Mouse (Mus musculus) ovary, adult 18-20 months (tissue): ENCODE data around the gene Sgms1.

Experiments
- DNase-seq: peaks from one replicate; pipeline ENCODE4 v3.0.0; 2022; ENCODE audit warnings: low spot score, mixed read lengths

Gene Sgms1

DNA sequence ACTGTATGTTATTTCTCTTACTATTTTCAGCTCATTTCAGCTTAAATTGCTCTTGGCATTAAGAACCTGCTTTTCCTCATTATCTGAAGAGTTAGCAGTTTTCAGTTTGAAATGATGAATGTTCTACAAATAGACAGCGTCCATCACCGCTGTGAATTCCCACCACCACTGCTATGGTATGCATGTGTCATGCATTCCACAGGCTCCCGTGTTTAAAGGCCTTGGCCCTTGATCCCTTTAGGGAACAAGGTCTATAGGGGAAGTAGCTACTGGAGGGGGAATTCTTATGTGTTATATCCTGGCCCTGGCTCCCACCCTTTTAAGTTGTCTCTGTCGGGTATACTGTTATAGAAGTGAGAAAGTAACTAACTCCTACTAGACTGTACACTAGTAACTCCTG, 210.0 kb downstream of the Sgms1 start:
- DNase-seq, result no peak

DNA sequence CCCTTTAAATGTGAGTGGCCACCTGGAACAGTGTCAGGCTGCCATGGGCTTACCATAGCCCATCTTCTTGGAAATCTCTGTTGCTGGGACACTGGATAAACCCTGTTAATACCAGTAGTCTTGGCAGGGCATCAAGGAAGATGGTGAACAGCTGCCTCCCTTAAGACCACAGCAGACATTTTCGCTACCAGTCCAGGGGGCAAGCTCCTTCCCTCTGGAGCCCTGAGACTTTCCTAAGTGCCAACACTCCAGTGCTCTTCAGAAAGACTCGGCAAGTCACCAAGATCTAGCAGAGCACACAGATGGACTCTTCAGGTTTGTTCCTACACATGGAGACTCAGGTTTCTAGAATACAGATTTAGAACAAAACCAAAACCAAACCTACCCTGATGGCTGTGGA, 211.4 kb downstream of the Sgms1 start:
- DNase-seq, result no peak

DNA sequence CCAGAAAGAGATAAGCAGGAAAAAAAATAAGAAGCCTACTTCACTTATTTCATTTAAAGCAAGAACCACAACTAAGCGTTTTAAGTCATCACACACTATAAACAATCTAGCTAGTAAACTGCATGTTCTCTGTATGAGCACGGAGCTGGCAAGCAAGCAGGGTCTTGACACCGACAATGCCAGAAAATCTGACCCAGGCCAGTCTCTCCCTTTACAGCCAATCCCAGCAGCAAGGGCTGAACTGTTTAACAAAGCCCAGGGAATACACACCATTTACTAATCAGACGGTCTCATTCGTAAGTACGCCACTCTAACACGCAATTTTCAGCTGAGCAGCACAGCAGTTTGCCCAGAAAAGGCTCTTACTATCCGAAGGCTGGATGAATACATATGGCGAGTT, 213.1 kb downstream of the Sgms1 start:
- no peak for DNase-seq

DNA sequence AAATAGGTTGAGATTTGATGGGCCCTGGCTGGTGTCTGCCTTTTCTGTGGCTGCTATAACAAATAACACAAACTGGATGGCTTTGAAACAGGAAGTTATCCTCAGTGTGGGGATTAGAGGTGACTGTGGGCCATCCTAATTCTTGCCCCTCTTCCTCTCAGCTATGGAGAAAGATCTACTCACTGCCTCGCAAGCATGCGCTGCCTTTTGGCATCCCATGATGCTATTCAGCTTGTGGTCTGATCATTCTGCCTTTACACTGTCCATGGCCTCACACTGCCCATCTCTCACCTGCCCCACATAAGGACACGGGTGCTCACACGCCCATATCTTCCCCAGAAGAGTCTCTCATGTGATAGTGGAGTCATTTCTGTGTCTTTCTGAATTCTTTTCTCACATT, 213.5 kb downstream of the Sgms1 start:
- no peak for DNase-seq

DNA sequence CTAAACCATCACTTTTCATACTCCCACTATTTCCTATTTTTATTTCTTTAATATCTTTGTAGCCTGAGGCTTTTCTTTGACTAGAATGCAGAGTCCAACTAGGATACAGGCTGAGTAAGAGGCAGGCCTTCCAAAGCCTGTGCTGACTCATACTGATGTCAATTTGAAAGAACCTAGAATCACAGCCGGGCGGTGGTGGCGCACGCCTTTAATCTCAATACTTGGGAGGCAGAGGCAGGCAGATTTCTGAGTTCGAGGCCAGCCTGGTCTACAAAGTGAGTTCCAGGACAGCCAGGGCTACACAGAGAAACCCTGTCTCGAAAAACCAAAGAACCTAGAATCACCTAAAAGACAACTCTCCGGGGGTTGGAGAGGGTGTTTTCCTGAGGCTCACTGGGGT, 214.5 kb downstream of the Sgms1 start:
- no peak for DNase-seq

DNA sequence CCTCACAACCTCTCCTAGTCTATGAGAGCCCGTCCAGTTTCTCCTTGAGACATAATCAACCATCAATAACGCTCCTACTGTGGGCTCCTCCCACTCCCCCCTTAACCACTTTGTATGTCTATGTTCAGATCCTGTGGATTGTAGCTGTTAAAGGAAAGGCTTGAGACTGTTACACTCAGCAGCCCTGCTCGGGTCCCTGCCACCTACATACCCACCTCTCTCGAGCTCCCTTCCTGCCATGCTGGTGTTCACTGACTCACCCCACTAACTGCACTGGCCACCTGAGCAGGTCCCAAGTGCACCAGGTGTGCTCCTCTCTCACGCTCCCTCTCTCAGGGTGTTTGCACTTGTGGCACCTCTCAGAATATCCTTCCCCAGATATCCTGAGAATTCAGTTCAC, 215.0 kb downstream of the Sgms1 start:
- DNase-seq, result no peak

DNA sequence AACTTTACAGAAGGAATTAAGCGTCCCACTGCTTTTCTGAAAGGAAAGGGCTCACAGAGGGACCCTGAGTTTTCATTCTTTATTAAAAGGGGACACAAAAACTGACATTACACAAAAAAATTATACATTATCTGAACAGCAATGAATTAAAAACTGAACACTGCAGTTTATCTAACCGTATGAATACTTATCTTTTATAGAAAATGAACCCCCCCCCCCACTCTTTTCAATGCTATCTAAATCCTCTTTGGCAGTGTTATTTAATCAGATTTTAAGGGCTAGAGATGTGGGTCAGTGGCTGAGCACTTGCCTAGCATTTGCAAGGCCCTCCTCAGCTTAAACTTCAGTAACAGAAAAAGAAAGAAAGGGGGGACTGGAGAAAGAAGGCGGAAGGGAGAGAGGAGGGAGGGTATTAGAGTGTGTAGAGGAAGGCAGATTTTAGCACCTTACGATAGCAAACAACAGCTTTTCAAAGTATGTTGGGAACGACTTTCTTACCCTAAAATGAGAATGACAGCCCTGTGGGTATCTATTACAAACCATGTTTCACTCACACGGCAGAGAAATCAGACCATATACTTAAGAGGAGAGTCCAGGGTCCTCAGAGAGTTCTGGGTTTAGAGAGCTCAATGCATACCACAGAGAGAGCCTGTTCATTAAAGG, 215.9 kb downstream of the Sgms1 start:
- no peak for DNase-seq

DNA sequence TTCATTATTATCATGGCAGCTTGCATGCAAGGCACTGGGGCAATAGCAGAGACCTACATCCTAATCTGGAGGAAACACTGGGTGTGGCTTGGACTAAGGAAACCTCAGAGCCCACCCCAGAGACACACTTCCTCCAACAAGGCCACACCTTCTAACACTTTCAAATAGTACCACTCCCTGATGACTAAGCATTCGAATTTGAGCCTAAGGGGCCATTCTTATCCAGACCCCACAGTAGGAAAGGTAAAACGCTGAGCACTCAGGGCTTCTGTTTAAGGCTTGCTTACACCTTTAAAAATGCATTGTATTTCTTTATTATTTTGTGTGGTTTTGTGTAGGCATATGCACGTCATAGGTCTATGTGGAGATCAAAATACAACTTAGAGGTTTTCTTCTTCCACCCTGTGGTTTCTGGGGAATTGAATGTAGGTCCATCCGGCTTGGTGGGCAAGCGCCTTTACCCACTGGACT, 217.0 kb downstream of the Sgms1 start:
- DNase-seq, result no peak

DNA sequence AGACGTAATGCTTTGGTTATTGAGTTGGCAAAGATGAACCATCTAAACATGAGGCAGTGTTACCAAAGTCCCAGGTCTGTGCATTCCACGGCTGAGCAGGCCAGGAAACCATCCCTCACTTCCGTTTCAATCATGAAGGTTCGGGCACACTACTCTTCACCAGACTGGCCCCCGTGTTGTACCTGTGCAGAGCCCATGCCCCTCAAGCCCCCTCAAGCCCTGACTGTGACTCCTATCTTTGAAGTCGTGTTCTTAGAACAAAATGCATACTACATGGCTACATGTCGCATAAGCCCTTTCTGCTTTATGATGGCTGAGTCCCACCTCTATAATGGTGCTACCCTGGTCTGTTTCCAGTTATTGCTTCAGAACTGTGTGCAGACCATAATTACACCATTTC, 217.5 kb downstream of the Sgms1 start:
- DNase-seq, result no peak

DNA sequence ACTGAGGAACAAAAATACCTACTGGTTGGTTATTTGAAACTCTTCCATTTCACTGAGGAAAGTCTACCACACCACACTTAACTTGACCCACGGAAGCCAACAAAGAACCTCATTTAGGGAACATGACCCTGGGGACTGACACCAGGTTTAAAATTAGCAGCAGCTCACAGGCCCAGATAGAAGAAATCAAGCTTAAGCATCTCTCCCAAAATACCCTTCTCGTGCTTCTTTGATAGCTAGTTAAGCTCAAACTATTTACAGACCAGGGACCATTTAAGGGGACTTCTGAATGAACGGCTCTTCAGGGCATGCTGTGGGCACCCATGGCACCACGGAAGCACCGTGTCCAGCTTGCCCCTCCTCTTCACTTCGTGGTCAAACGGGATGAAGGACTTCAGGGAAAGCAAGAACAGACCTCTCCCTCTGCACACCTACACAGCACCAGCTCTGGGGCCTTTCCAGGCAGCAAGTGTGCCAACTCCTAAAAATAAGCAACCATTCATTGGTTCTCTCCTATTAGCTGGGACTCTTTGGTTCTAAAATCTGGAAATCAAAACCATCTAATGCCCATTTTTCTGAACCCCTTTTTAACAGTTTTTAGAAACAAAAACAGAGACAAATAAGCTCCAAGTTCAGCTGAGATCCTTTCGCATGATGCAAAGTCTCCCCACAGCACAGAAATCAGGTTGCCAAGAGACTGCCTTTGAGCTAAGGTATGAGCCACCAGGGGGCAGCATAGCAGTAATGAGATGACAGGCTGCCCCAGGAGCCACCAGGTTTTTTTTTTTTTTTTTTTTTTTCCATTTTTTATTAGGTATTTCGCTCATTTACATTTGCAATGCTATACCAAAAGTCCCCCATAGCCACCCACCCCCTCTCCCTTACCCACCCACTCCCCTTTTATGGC, 219.6 kb downstream of the Sgms1 start:
- DNase-seq, result peak; percentile 23

DNA sequence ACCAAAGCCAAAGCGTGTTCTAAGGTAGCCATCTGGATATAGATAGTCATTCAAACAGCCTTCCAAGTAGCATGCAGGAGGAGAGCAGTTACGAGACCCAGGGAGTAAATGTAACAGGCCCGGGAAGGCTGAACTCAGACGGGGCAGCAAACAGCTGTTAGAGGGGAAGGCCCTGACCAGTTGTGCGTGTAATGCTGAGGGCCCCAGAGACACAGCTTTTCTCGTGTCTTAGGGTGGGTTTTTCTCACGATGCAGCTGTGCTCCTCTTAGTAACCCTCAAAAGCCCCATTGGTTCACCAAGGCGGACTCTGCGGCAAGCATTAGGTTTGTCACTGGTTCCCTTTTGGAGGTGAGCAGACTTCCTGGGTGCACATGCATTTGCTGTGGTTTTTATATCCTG, 221.5 kb downstream of the Sgms1 start:
- no peak for DNase-seq

DNA sequence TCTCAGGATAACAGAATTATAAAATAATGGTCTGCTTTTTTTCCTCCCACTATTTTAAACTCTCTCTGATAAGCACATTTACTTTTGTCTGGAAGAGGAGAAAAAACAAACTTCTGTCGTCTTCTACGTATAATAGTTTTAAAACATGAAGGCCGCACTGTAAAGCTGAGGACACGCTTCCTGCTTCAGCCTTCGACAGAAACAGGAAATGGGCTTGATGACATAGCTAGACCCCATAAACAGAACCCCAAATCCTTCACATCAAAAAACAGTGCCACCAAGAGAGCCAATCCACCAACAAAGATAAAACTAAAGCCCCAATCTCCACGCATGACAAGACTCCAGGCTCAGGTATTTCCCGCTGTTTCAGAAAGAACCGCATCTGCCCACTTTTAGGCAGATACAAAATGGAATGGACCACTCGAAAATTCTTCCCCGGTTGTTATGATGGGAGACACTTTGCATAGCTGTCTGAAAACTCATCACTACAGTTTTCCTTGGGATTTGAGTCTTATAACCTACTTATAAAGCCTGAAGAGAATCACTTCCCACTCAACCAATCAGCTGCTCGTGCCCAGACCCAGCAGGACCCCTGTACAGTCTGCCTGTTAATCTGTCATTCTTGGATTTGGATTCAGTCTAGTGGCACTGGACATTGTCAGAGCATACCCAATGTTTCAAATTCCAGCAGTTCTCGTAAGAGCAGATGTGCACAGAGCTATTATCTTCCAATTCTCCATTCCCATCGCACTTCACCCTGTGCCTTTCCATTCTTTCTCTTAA, 222.5 kb downstream of the Sgms1 start:
- no peak for DNase-seq

DNA sequence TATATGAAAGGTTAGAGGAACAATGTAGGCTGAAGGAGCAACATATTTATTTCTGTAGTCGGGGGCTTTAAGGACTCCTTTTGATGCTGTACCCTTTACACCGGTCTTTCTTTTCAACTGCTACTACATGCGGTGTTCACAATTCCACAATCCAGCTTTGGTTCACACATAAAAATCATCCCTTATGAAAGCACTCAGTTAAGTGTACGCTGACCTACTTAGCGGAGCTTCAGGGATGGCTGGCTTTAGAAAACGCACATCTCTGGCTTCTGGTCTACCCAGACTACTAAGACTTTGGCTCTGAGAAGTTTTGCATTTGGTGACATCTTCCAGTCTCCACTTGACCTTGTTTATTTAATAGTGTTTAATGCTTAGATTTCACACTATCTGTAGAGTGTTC, 223.8 kb downstream of the Sgms1 start:
- DNase-seq, result no peak

DNA sequence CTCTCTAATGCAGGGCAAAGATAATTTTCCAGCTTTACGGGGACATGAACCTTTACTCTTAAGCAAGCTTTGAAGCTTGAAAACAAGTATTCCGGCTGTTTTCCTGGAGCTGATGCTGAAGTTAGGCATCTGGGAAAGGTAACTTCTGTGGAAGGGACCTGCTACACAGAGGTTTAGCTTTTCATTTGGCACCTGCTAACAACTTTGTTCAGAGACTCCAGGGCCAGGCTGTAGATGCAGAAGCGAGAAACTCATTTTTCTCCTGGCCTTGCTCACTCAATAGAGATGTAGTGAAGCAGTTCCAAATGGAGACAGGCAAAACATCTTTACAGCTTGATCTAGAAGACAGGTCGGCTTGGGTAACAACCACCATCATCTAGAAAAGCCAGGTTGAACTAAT, 225.4 kb downstream of the Sgms1 start:
- no peak for DNase-seq

DNA sequence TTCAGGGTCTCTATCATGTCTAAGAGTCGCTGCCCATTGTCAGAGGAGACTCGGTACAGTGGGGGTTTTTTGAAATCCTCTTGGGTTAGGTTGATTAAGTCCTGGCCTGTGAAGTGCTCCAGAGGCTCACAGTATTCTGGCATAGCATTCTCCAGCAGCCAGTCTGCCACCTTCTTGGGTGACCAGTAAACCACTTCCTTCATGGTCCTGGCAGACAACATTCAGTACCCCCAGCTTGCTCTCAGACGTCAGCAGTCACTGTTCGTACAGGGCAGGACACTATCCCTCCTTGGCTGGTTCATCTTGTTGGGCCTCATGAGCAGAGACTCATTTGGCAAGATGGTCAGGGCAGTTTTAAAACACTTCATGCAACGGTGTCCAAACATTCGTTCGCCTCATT, 229.6 kb downstream of the Sgms1 start:
- no peak for DNase-seq

DNA sequence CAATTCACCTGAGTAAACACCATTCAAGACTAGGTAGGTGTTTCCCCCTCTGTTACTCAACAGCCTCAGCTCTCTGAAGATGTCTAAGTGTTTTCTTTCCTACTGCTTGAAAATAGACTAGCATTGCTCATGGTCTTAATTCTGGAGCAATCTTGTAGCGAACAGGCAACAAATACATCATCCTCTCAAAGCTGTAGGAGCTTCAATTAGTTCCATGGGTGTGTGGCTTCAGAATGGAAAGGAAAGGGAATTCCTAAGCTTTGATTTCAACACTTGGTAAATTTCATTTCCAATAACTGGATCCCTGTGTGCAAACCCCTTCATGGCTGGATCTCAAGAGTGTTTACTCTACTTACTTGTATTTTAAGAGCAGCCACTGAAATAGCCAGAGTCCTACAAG, 230.3 kb downstream of the Sgms1 start:
- DNase-seq, result no peak

DNA sequence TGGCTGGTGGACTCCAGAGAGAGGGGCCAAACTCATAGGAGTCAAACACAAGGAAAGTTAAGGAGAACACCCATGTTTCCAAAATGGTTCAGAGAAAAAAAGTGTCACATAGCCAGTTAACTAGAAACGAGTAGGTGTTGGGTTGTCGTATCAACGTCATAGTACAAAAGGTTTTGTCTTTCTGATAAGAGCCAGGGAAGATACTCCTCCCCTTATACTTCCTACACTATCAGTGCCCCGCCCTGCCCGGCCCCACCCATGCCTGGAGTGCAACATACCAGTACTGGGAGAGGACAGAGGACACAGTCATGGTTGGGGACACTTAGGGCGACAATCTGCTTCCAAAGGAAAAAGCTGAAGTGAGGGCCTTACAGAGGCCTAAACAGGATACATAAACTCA, 232.5 kb downstream of the Sgms1 start:
- DNase-seq, result no peak

DNA sequence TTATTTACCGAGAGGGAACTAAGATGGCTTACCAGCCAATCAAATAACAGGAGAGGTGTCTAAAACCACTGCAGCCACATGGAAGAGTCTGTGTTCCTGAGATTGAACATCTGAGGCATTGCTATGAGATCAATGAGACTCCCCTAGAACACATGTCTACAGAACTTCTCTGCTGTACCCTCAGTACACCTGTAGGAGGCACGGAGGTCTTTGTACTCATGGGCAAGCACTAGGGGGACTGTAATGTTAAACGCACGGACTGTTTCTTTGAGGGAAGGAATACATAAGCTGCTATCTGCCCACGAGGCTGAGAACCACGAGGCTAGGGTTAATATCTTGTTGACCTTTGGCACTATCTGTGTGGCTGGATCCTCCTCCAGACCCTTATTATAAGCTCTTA, 237.0 kb downstream of the Sgms1 start:
- DNase-seq, result no peak

DNA sequence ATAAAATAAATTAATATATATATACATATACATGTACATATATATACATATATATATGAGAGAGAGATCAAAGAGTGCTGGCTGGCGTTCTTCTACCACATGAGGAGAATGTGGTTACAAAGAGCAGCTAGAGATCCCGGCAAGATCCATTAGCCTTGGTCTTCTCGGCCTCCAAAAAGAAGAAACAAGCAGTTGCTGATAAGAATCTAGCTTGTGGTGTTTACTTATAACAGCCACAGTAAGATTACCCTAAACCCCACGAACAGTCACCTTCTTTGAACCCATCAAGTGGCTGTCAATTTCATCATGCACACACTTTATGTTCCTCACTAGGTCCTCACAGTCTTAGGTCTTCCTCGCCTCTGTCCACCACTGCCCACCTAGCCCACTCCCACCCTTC, 240.8 kb downstream of the Sgms1 start:
- DNase-seq, result no peak

DNA sequence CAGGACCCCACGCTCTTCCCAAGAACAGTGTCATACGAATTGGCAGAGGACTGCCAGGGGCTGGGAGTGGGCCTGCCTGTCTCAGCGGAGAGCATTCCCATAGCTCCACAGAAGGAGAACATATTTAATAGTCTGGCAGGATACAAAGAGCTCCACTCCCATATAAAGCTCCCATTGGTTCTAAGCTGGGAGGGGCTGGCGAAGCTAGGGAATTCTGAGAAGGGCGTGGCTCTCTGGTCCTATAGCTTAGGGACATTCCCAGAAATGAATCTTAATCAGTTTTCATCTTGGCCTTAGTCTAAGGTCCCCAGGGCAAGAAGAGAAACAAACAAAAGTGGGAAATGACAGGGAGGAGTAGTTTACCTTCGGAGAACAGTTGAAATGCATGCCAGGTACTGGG, 247.1 kb downstream of the Sgms1 start:
- DNase-seq, result no peak

DNA sequence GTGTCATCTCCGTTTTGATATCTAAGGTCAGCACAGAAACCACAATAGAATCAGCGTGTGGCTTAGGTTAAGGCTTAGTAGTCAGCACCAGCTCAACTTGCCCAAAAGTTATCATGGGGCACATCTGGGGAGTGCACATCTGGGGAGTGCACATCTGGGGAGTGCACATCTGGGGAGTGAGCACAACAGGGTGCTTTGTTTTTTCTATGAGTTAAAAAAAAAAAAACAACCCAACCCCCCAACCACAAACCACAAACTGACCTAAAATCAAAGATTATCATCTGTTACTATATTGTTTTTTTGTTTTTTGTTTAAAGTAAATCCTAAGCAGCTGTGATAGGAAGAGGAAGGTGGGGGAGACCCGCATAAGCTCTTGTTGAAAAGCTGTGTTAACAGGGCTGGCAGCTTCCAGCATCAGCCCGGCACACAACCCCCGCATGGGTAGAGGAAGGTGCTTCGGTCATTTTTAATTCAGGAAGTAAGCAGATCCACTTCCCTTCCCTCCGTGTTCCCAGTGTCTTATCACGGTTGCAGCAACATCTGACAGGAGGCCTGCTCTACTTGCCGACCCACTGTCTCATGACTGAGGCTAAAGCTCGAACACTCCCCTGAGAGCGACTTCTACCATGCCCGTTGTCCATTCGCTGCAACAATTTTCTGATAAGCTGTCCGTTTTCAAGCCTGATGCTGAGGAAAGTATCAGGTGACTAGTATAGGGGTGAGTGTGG, 251.0 kb downstream of the Sgms1 start:
- no peak for DNase-seq

DNA sequence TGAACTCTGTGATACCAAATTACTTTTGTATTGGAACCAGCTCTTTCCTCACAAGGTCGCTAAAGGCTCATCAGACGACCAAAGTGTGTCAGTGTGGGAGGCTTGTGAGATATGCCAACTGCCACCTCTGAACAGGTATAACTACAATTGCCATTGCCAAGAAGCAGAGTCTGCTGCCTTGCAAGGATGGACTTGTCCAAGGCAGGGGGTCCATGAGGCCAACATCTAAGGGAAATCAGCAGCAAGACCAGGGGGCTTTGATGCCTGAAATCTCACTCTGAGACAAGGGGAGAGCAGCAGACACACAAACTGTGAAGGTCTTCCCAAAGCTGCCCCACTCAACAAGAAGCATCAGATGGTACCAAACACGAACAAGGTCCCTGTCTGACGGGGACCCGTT, 251.6 kb downstream of the Sgms1 start:
- DNase-seq, result no peak
